Mouse (Mus musculus) stomach, postnatal 0 days (tissue): Measurements from ENCODE around the gene Sub1.

Source experiments
- CTCF ChIP-seq: IDR thresholded peaks from 2 replicates; pipeline ENCODE4 v1.5.1; 2016; ENCODE audit warnings: antibody characterized with exemption, low read depth, mild to moderate bottlenecking, moderate library complexity
- EP300 ChIP-seq: optimal IDR thresholded peaks from 2 replicates; pipeline ENCODE3; 2016; ENCODE audit warnings: antibody characterized with exemption

- TF ChIP-seq CTCF (peak; percentile 67), EP300 (no peak)
Observed at GRCm38 (mm10) chr15:11991552-11992113, 5.2 kb downstream of the Sub1 start.
